Mouse (Mus musculus) liver, adult 10 weeks (tissue): ENCODE data around the gene Gm21721. TPM values are rescaled to one million over a fixed set of nuclear protein-coding genes. Genes with fewer than 3 reads are reported as not detected.

Experiments
- polyA plus RNA-seq: library from polyadenylated mRNA; stranded (reverse); fragments of 350-450 nt; fragmentation: Illumina TruSeq; extraction: RNeasy Lipid Tissue Mini Kit (QIAGEN cat#74804); gene quantifications from one replicate; pipeline ENCODE4 v1.2.3, GENCODE M21; 2014; ENCODE audit warnings: low read depth, low replicate concordance

Gene Gm21721
- not detected for polyA plus RNA-seq

DNA sequence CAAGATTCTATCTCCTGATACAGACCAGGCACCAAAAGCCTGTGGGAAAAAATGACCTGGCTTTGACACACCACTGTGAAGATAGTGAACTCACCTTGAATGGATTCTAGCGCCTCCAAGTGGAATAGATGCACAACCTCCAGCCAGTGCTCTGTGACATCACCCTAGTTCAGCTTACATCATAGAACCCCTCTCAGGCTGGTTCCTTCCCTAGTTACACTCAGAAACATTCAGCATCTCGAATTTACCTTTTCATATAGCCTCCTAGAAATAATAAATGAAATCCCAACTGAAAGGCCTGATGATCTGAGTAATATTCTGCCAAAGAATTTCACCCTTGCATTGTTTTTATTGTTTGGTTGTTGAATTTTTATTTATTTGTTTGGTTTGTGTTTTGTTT, at the start of gene Gm21721:
TSS of gene Gm21721 (minus strand) at position 101 of the 400 bp plus-strand sequence.

Other genes starting within 250 kb of the Gm21721 start
- not detected for gene Gm21292, start 68.3 kb downstream of the Gm21721 start, polyA plus RNA-seq
- gene Gm21812, start 145.0 kb upstream of the Gm21721 start, polyA plus RNA-seq: not detected
- not detected for gene Gm21874, start 214.0 kb upstream of the Gm21721 start, polyA plus RNA-seq